Mouse (Mus musculus) T-helper 2 cell (primary cell): ENCODE measurements at regions not wholly inside any gene's neighbourhood (a gene's known extent, or its start where the extent isn't known, plus 50 kb on each side); places are given as distances from the start of the nearest gene placed in this dataset.

ENCODE experiments used
- in situ Hi-C: fragments of 300-600 bp; cut with MboI, MseI; formaldehyde crosslinking; loops from one replicate; pipeline ENCODE4 v1.15.1; 2025; ENCODE audit warnings: high pct_unique_total_duplicates

GRCm38 (mm10) chr19:16075512-16076086 lies 57.0 kb upstream of the Gnaq start:
- in situ Hi-C loops, result loop anchor here (10.0 kb wide), 1 partner anchor 449 kb away; no protein-coding TSS in a partner anchor

- in situ Hi-C loops, result loop anchor here (10.0 kb wide), 1 partner anchor 450 kb away; no protein-coding TSS in a partner anchor
These were observed 57.6 kb upstream of the Gnaq start for GRCm38 (mm10) chr19:16075026-16075425.

GRCm38 (mm10) chr19:16067314-16067713 lies 65.3 kb upstream of the Gnaq start:
- in situ Hi-C loops, result loop anchor here (10.0 kb wide), 1 partner anchor 527 kb away; no protein-coding TSS in a partner anchor

- in situ Hi-C loops, result loop anchor here (5.0 to 10.0 kb wide), 2 partner anchors 257 to 530 kb away; no protein-coding TSS in a partner anchor
These were observed 67.7 kb upstream of the Gnaq start for GRCm38 (mm10) chr19:16064911-16065310.

- in situ Hi-C loops, result loop anchor here (5.0 to 10.0 kb wide), 2 partner anchors 258 to 531 kb away; no protein-coding TSS in a partner anchor
These were observed 68.6 kb upstream of the Gnaq start for GRCm38 (mm10) chr19:16063916-16064580.

GRCm38 (mm10) chr19:16063533-16063915 lies 69.1 kb upstream of the Gnaq start:
- in situ Hi-C loops, result loop anchor here (5.0 to 10.0 kb wide), 2 partner anchors 259 to 531 kb away; no protein-coding TSS in a partner anchor

- in situ Hi-C loops, result loop anchor here (5.0 to 10.0 kb wide), 2 partner anchors 260 to 533 kb away; no protein-coding TSS in a partner anchor
These were observed 70.8 kb upstream of the Gnaq start for GRCm38 (mm10) chr19:16061821-16062220.

GRCm38 (mm10) chr19:16059026-16059425 lies 73.6 kb upstream of the Gnaq start:
- in situ Hi-C loops, result no loop called here

- in situ Hi-C loops, result no loop called here
These were observed 65.6 kb upstream of the Cep78 start for GRCm38 (mm10) chr19:16050220-16051055.

- in situ Hi-C loops, result no loop called here
These were observed 64.9 kb upstream of the Cep78 start for GRCm38 (mm10) chr19:16049646-16050045.

- in situ Hi-C loops, result no loop called here
These were observed 62.2 kb upstream of the Cep78 start for GRCm38 (mm10) chr19:16046977-16047376.

GRCm38 (mm10) chr19:16045261-16045660 lies 60.5 kb upstream of the Cep78 start:
- in situ Hi-C loops, result no loop called here

- in situ Hi-C loops, result no loop called here
These were observed 59.4 kb upstream of the Cep78 start for GRCm38 (mm10) chr19:16044169-16044568.

- in situ Hi-C loops, result no loop called here
These were observed 58.2 kb upstream of the Cep78 start for GRCm38 (mm10) chr19:16043007-16043406.

- in situ Hi-C loops, result no loop called here
These were observed 57.1 kb upstream of the Cep78 start for GRCm38 (mm10) chr19:16041891-16042290.

GRCm38 (mm10) chr19:16037806-16038205 lies 53.0 kb upstream of the Cep78 start:
- in situ Hi-C loops, result no loop called here
